Mouse (Mus musculus): ENCODE measurements around the gene Ech1.

Gene Ech1

DNA sequence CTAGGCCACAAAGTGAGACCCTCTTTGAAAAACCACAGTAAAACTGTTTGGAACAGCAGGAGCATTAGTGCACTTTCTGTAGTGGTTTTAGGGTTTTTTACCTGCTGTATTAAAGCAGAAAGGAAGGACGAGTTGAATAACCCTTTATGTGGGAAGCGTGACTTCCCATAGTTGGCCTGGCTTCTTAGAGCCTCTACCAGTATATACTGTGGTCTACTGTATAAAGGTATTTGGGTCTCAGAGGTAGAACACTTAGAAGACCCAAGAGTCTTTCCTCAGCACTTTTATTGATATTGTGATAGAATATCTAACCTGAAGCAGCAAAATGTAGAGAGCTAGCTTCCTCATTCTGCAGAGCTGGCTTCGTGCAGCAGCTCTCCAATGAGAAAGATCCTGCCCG is 5.4 kb upstream of the Ech1 start:
- no peak for DNase-seq (ENCODE audit: low spot score)

DNA sequence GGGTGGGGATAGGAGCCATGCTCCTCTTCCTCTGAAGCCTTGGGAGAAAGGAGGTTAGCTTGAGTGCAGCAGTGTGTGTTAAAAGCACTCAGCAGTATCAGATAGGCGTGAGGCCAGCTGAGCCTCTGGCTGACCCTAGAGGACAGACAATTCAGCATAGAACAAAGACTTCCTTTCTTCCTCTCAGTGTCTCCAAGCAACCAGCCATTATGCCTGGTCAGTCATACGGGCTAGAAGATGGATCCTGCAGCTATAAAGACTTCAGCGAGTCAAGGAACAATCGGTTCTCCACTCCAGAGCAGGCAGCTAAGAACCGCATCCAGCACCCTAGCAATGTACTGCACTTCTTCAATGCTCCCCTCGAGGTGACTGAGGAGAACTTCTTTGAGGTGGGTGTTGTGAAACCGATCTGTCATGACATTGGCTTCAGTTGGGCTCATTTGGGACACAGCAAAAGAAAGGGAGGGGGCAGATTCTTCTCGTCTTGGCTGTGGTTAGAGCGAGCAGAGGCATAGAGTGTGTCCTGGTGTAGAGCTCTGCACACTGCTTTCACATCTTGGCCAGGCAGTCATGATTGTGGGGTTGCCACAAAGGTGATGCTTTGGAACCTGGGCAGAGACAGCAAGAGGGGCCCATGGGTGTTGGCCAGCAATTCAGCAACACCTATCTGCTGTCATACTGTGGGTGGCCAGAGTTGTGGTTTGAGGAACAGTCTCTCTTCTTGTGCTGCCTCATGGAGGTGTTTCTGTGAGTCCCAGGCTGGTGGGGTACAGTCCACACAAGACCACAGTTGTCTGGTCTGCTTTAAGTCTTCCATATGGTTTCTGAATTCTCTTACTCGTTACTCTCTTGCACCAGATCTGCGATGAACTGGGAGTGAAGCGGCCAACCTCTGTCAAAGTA is 4.4 kb upstream of the Ech1 start:
- no peak for DNase-seq (ENCODE audit: low spot score)

DNA sequence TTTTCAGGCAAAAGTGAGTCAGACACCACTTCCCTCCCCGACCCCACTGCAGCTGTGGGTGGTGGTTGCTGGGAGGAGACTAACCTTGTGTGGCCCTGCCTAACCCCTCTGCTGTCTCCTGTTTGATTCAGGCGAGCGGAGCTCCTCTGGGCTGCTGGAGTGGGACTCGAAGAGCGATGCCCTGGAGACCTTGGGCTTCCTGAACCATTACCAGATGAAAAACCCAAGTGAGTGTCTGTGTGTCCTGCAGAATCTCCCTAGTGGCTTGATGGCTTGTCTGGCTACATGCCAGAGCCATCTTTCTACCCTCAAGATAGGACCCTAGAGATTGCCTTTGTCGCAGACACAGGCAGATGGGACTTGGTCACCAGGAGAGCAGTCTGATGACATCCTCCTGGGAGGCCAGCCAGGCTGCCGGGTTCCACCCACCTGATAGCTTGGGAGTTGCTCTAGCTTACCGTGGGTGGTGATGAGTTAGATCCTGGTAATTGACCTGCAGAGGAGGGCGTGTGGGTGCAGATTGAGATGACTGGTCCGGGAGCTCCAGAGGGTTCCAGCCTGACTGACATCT is 3.7 kb upstream of the Ech1 start:
- no peak for DNase-seq (ENCODE audit: low spot score)

DNA sequence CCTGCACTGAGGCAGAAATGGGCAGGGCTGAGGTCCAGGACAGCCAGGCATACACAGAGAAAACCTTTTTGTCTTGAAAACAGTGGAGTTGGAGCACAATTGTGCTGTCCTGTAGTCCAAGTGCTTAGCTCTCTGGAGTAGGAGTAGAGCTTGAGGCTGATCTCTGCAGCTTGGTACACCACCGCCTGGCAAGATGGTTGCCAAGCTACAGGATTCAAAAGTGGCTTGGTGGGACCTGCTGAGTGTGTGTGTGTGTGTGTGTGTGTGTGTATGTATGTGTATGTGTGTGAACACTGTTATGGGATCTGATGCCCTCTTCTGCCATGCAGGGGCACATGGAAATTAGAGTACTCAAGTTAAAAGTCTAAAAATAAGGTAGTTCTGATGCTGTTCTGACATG is 2.5 kb upstream of the Ech1 start:
- DNase-seq (ENCODE audit: low spot score), result no peak

DNA sequence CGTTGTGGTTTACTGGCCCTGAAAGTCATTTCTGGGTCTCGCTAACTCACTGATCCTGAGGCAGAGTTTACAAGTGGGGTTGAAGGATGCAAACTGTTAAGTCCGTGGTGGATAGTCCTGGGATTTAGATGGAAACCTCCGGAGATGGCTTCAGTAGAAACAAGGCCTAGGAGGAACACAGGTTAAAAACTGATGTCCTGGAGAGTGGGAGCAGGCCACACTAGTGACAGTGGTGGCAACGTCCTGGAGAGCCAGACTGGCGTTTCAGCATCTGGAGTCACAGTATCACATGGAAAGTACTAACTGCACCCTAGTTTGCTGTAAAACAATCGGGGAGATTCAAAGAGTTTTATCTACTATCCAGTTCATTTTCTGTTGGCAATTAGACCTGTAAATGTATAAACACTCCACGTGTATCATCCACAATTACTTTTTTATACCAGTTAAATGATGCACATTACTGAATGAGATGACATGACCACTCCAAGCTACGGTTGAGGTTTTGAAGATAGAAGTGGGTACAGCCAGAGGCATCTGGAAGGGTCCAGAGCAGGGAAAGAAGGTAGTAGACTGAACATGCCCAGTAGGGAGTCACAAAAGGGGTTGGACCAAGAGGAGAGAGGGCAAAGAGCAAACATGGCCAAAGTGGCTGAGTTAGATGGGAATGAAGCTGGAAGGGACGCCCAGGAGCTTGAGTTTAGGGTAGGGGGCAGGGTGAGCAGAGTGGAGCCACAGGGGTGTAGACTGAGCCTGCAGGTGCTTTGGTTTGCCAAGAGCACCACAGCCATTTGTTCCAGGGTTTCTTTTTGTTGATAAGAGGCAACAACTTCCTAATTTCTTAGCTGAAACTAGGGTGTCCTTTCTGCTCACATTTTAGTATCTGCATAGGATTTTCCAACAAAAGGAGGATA is 1.8 kb upstream of the Ech1 start:
- no peak for DNase-seq (ENCODE audit: low spot score)

DNA sequence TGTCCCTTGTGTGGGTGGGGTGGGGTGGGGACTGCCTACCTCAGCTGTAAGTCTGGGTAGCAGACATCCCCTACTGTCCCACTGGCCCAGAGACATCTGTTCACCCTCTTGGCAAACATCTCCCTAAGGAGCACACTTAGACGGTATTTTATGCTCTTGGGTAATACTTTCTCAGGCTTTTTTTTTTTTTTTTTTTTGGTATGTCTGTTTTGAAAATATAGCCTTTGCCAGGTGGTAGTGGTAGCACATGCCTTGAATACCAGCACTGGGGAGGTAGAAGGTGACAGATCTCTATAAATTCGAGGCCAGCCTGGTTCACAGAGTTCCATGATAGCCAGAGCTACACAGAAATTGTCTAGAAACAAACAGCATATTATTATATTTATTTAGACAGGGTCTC is 1.1 kb upstream of the Ech1 start:
- no peak for DNase-seq (ENCODE audit: low spot score)

DNA sequence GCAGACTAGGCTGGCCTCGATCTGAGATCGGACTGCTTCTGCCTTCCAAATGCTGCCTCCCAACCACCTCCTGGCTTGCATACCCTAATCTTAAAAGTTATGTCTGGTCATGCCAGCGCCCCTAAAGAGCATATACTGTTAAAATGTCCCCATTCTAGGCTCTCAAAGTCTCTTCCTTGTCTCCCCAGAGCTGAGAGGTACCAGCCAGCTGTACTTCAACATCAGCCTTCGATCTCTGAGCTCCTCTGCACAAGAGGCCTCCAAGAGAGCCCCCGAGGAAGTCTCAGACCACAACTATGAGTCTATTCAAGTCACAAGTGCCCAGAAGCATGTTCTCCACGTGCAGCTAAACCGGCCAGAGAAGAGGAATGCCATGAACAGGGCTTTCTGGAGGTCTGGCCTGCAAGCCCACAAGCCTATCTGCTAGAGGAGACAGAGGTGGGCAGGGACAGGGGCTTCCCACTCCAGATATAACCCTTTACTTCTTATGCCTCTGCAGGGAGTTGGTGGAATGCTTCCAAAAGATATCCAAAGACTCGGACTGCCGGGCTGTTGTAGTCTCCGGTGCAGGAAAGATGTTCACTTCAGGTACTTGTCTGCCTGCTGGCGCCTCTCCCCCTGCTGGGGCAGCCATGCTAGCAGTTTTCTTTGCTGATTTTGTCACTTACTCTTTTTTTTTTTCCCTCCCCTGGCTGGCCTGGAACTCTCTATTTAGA is 827 bp downstream of the Ech1 start:
- DNase-seq (ENCODE audit: low spot score), result no peak

DNA sequence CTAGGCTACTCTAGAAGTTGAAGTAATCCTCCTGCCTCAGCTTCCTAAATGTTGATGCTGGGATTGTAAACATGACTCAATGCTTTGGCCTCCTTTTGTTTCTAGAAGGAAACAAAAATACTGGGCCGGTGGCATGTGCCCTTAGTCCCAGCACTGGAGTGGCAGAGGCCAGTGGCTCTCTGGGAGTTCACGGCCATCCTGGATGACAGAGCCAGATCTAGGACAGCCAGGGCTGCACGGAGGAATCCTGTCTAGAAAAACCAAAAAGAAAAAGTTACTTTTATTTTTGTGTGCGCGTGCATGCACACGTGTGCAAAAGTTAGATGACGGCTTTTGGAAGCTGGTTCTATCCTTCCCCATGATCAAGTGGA is 1.4 kb downstream of the Ech1 start:
- no peak for DNase-seq (ENCODE audit: low spot score)

DNA sequence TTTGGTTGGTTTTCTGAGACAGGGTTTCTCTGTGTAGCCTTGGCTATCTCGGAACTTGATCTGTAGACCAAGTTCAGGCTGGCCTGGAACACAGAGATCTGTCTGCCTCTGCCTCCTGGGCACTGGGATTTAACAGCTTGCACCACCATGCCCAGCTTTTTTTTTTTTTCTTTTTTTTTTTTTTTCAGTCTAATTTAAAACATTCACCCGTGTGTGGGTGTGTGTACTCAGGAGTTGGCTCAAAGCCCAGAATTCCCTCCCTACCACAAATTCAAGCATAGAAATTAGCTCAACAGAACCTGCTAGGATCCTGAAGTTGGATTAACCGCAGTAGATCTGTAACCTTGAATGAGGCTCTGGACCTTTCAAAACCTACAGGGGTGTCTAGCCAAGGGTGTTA is 2.3 kb downstream of the Ech1 start:
- no peak for DNase-seq (ENCODE audit: low spot score)

DNA sequence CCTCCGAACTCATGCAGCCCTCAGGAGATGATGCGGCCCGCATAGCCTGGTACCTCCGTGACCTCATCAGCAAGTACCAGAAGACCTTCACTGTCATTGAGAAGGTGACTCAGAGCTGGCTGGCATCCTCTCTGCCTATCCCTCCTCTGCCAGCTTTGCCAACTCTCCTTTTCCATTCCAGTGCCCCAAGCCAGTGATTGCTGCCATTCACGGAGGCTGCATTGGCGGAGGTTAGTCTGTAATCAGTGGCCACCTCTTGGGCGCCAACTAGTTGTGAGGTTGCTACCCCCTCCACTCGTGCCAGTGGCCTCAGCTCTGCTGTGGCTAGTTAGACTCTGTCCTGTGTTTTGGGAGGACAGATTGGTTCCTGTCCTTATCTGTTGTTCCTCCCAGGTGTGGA is 4.8 kb downstream of the Ech1 start:
- no peak for DNase-seq (ENCODE audit: low spot score)

DNA sequence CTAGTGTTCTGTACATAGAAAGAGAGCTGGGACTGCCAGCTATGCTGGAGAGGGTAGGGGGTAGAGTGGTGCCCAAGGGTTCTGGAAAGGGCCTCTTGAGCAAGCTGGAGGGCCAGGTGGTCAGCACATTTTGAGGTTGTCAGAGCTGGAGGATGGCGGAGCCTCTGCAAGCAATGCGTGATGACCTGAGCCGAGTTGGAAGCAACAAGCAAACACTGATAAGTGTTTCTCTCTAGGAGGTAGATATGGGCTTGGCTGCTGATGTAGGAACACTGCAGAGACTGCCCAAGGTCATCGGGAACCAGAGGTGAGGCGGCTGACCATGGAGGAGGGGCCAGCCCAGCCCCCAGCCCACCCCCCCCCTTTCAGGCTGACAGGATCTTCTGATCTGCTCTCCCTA is 6.0 kb downstream of the Ech1 start:
- DNase-seq (ENCODE audit: low spot score), result no peak

DNA sequence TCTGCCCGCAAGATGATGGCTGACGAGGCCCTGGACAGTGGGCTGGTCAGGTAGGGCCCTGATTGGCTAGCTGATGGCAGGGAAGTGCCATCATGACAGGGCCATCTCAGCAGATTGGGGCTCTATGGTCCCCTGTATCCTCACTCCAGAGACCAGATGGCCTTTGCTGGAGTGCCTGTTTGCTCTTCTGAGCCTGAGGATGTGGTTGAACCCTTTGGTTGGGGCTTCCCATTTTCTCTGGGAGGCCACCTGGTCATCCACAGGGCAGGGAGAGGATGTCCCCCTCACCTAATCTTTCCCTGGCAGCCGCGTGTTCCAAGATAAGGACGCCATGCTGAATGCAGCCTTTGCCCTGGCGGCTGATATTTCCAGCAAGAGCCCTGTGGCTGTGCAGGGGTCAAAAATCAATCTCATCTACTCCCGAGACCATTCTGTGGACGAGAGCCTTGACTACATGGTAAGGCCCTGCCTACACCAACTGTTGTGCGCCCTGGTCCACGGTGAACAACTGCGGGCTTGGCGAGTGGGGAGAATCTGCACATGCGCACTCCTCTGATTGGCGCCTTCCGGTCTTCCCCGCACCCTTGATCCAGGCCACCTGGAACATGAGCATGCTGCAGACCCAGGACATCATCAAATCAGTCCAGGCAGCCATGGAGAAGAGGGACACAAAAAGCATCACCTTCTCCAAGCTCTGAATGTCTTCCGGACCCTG is 6.6 kb downstream of the Ech1 start:
- no peak for DNase-seq (ENCODE audit: low spot score)

DNA sequence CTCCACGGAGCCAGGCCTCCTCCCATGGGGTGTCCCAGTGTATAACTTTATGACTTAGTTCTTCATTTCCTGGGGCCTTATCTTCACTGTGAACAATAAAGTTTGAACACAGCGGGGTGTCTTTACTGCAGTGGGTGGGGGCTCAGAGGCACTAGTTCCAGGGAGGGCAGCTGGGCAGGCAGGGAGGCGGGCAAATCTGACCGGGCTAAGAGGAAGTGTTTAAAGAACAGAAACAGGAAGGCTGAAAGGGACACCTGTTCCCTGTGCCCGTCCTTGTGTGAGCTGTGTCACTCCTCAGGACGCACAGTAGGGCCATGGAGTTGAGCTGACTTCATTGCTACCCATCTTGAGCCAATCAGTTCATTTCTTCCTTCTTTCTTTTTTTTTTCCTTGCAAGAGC is 7.1 kb downstream of the Ech1 start:
- DNase-seq (ENCODE audit: low spot score), result no peak

DNA sequence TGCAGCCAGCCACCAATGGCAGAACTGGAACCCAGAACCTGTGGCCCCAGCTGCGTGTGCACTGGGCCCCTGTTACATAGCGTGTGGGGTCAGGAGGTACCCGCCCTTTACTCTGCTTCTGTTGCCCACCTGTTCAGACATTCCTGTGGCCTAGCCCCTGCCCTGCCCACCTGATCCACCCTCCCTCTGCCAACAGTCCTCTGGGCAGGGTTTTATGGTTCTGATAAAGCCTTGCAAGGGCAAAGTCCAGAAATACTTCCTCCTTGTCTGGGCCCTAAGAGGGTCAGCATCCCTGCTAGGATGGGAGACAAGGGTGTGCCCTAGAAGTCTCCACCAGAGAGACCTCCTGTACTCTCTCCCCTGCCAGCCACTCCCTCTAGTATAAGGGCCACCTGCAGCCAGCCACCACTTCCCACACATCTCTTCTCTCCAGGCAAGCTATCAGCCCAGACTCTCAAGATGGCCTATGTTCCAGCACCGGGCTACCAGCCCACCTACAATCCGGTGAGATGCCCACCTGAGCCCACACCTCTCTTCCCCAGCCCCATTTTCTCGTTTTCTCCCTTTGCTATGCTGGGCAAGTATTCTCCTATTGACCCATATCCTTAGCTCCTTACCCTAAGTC is 8.8 kb downstream of the Ech1 start, which contains the start of gene Lgals4:
TSS of gene Lgals4 (plus strand) at position 132 of the 625 bp plus-strand sequence.
- DNase-seq (ENCODE audit: low spot score), result no peak

DNA sequence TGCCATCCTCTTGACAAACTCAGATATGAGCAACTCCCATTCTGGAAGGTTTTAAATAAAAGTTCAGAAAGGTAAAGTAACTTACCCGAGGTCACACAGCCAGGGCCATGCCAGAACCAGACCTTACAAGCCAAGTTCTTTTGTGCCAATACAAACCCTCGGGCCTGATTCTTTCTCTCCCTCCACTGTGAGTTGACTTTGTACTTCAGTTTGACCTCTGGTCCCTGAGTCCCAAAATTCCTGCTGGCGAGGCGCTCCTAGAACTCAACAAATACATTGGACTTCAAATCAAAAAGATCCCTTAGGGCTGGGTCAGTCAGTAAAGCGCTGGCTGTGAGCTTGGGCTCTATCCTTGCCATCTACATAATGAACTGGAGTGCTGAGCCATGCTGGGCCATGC is 11.9 kb downstream of the Ech1 start:
- no peak for DNase-seq (ENCODE audit: low spot score)

DNA sequence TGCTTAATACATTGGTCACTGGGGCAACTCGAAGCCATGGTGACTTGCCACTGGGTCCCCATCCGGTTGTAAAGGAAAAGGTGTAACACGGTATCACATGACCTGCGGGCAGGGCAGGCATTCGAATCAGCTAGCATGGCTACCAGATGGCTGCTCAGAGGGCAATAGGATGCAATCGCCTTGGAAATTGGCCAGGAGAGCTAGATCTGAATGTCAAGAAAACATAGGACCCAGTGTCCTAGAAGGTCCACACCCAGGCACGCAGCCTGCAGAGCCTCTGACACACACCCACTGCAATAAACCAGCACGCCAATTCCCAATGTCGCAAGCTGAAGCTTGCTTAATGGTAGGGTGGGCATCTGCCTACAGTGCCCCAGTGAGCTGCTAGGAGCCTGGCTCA is 13.3 kb downstream of the Ech1 start:
- no peak for DNase-seq (ENCODE audit: low spot score)

DNA sequence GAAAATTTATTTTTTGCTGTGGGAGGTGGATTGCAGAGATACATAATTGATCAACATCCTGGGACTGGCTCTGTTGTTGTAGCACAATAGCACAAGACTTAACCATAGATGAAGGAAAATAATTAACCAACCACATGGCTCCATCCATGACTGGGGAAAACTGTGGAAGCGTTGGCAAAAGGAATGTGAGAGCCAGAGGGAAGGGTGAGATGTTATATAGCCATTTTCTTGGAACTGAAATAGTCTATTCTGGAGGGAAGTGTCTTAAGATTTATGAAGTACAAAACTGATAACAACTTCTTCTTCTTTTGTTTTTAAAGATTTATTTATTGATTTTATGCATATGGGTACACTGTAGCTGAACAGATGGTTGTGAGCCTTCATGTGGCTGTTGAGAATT is 22.3 kb downstream of the Ech1 start:
- DNase-seq (ENCODE audit: low spot score), result no peak

DNA sequence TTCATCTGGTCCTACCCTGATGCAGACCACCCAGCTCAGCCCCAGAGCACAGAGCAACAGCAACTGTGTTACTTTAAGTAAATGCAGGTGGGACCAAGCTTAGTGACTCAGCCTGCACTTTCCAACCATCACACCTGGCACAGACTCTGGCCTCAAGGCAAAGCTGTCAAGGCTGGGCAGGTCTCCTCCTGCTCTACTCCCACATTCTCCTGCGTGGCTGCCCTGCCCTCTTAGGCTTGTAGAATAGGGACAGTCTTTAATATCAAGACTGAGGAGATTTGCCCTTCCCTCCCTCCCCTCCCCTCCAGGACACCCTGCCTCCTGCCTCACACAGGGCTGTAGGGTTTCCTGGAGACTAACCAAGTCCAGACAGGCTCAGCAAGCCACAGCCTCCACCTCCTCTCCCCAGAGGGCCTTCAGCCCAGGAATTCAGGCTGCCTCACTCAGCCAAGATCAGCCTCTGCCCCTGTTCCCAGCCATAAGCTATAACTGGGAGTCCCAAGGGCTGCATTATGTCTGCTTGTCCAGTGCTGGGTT is 24.8 kb downstream of the Ech1 start:
- DNase-seq (ENCODE audit: low spot score), result no peak

DNA sequence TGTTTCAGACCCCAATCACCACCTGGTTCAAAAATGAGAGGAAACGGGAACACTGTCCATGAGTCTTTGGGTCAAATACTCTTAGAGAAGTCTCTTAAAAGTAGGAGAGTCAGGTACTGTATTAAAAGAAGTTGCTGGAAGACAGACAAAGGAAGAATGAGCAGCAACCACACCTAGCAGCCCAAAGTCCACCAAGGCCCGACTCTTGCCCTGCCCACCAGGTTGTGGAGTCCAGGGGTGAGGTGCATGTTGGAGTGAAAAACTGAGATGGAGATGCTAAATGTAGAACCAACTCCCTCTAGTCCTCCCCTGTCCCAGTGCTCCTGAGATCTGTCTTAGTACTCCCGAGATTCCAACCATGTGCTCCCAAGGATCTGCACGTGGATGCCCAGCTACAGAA is 25.6 kb downstream of the Ech1 start:
- DNase-seq (ENCODE audit: low spot score), result no peak

DNA sequence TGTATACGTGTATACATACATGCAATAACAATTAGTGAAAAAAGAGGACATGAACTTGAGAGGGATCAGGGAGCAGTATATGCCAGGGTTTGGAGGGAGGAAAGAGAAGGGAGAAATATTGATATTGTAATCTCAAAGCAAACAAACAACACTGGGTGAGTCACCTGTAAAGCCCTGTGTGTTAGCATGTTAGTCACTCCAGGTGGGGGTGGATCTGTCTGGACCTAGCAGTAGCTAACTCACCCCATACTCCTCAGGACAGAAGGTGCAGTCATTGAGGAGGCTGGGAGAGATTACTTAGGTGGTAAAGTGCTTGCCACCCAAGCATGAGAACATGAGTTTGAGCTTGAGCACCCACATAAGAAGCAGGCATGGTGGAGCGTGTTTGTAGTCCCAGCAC is 34.9 kb downstream of the Ech1 start:
- DNase-seq (ENCODE audit: low spot score), result no peak

DNA sequence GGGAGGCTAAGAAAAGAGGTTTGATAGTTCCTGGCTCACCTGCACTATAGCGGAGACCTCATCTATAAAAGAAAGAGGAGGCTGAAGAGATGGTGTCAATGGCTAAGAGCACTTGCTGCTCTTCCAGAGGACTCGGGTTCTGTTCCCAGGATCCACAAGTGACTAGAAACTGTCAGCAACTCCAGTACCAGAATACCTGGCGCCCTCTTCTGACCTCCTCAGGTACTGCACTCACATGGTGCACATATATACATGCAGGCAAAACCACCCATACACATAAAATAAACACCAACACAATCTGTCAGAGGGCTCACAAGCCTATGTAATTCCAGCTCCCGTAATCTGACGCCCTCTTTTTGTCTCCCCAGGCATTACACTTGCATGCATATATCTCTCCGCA is 35.9 kb downstream of the Ech1 start:
- no peak for DNase-seq (ENCODE audit: low spot score)
